Mouse (Mus musculus): ENCODE results near the gene Adora1. TPM values are rescaled to one million over a fixed set of nuclear protein-coding genes. Genes with fewer than 3 reads are reported as not detected.
A peak's percentile ranks its signal among the peaks of the same experiment; 100 is the strongest.

The Adora1 gene
- total RNA-seq, 2 experiments from 2014 or later, result 175 to 206 TPM

GRCm38 (mm10) chr1:134221172-134221571, 14.1 kb downstream of the Adora1 start:
- DNase-seq (ENCODE audit: low spot score in 2 of 2), result no peak
- intact Hi-C loops (cut with DNase I), result no loop called here

GRCm38 (mm10) chr1:134219608-134220007, 15.6 kb downstream of the Adora1 start:
- intact Hi-C loops (cut with DNase I), result no loop called here
- peak in 1 of 2 experiments; percentile 25 for DNase-seq (ENCODE audit: low spot score in 2 of 2)

- no peak for DNase-seq (ENCODE audit: low spot score in 2 of 2)
- intact Hi-C loops (cut with DNase I), result no loop called here
Observed at GRCm38 (mm10) chr1:134217942-134218341, 17.3 kb downstream of the Adora1 start.

GRCm38 (mm10) chr1:134217028-134217481, 18.2 kb downstream of the Adora1 start:
- no peak for DNase-seq (ENCODE audit: low spot score in 2 of 2)
- intact Hi-C loops (cut with DNase I), result no loop called here

GRCm38 (mm10) chr1:134216629-134216971, 18.6 kb downstream of the Adora1 start:
- no peak for DNase-seq (ENCODE audit: low spot score in 2 of 2)
- intact Hi-C loops (cut with DNase I), result no loop called here

- no peak for DNase-seq (ENCODE audit: low spot score in 2 of 2)
- intact Hi-C loops (cut with DNase I), result no loop called here
Observed at GRCm38 (mm10) chr1:134215751-134216628, 19.2 kb downstream of the Adora1 start.

GRCm38 (mm10) chr1:134215059-134215458, 20.2 kb downstream of the Adora1 start:
- intact Hi-C loops (cut with DNase I), result no loop called here
- DNase-seq (ENCODE audit: low spot score in 2 of 2), result no peak

GRCm38 (mm10) chr1:134213405-134213804, 21.8 kb downstream of the Adora1 start:
- intact Hi-C loops (cut with DNase I), result no loop called here
- no peak for DNase-seq (ENCODE audit: low spot score in 2 of 2)

GRCm38 (mm10) chr1:134212351-134212750, 22.9 kb downstream of the Adora1 start:
- no peak for DNase-seq (ENCODE audit: low spot score in 2 of 2)
- intact Hi-C loops (cut with DNase I), result no loop called here

GRCm38 (mm10) chr1:134211631-134212030, 23.6 kb downstream of the Adora1 start:
- no peak for DNase-seq (ENCODE audit: low spot score in 2 of 2)
- intact Hi-C loops (cut with DNase I), result no loop called here

GRCm38 (mm10) chr1:134211043-134211442, 24.2 kb downstream of the Adora1 start:
- DNase-seq (ENCODE audit: low spot score in 2 of 2), result no peak
- intact Hi-C loops (cut with DNase I), result no loop called here

- intact Hi-C loops (cut with DNase I), result no loop called here
- DNase-seq (ENCODE audit: low spot score in 2 of 2), result no peak
Observed at GRCm38 (mm10) chr1:134210179-134210755, 25.0 kb downstream of the Adora1 start.

- intact Hi-C loops (cut with DNase I), result no loop called here
- DNase-seq (ENCODE audit: low spot score in 2 of 2), result no peak
Observed at GRCm38 (mm10) chr1:134206085-134206484, 29.1 kb downstream of the Adora1 start.

- DNase-seq (ENCODE audit: low spot score in 2 of 2), result no peak
Observed at GRCm38 (mm10) chr1:134205296-134206018, 29.8 kb downstream of the Adora1 start.

GRCm38 (mm10) chr1:134204230-134204629, 31.0 kb downstream of the Adora1 start:
- intact Hi-C loops (cut with DNase I), result no loop called here
- DNase-seq (ENCODE audit: low spot score in 2 of 2), result peak; percentile 62 to 71

More at GRCm38 (mm10) chr1:134205296-134206018, 29.8 kb downstream of the Adora1 start:
- intact Hi-C loops (cut with DNase I), result no loop called here

- intact Hi-C loops (cut with DNase I), result loop anchor here (2.0 kb wide), 1 partner anchor 33 kb away; the partner anchor contains the start of gene Adora1
- DNase-seq (ENCODE audit: low spot score in 2 of 2), result no peak
Observed at GRCm38 (mm10) chr1:134201751-134202420, 33.3 kb downstream of the Adora1 start.

GRCm38 (mm10) chr1:134200998-134201686, 34.1 kb downstream of the Adora1 start:
- DNase-seq (ENCODE audit: low spot score in 2 of 2), result no peak
- intact Hi-C loops (cut with DNase I), result loop anchor here (2.0 kb wide), 1 partner anchor 34 kb away; the partner anchor contains the start of gene Adora1

GRCm38 (mm10) chr1:134200481-134200880, 34.8 kb downstream of the Adora1 start:
- intact Hi-C loops (cut with DNase I), result loop anchor here (2.0 kb wide), 1 partner anchor 34 kb away; the partner anchor contains the start of gene Adora1
- DNase-seq (ENCODE audit: low spot score in 2 of 2), result no peak

Data from left cerebral cortex, postnatal 36 days (tissue).